Mouse (Mus musculus): ENCODE measurements around the gene Map4. TPM values are rescaled to one million over a fixed set of nuclear protein-coding genes. Genes with fewer than 3 reads are reported as not detected.
"Not testable (repeated sequence)": the region's sequence is repeated elsewhere in the genome, so short reads cannot be mapped to it uniquely, and the experiment has no call there.

Gene Map4
- polyA plus RNA-seq, 1 experiment from 2014 or later = 11.9 TPM

GRCm38 (mm10) chr9:109959456-109960150 lies 28.3 kb downstream of the Map4 start:
- H3K4me2 ChIP-seq = peak overlapping the region; percentile 2; the same call in 1 of the 2 replicates
- ATAC-seq (ENCODE audit: insufficient read depth) = no peak
- no peak overlapping the region for H3K4me3 ChIP-seq (replicated peaks)

DNA sequence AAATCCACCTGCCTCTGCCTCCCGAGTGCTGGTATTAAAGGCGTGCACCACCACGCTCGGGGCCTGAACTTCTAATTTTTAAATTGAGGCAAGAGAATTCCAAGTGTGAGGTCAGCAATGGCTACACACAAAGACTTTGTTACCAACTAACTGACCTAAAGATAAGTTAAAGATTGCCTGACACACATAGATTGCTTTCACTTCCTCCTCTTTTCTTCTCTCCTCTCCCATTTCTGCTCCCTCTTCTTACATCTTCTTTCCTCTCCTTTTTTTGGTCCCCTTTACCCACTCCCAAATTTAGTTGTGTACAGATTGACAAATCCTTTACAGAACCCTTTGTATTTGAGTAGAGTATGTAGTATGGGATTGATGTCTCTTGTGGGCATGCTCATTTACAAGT lies 29.3 kb downstream of the Map4 start:
- H3K36me3 ChIP-seq (replicated peaks) = no peaks in the 10 kb centered on the region

More at GRCm38 (mm10) chr9:109959456-109960150, 28.3 kb downstream of the Map4 start:
- Histone ChIP-seq H3K9ac (no peak overlapping the region), H3K27me3 (no peaks in the 10 kb centered on the region), H3K36me3 (replicated peaks) (no peaks in the 10 kb centered on the region), H3K9me3 (replicated peaks) (no peaks in the 10 kb centered on the region), H3K4me1 (replicated peaks) (no peaks in the 10 kb centered on the region; the same call in 1 of the 2 replicates), H3K27ac (replicated peaks) (0 out of 2 replicates have a peak overlapping the region, but pooled peaks have one; percentile 31)
- 38% methylated on average over 5 of the region's 5 CpGs for WGBS (ENCODE audit: insufficient replicate concordance)

DNA sequence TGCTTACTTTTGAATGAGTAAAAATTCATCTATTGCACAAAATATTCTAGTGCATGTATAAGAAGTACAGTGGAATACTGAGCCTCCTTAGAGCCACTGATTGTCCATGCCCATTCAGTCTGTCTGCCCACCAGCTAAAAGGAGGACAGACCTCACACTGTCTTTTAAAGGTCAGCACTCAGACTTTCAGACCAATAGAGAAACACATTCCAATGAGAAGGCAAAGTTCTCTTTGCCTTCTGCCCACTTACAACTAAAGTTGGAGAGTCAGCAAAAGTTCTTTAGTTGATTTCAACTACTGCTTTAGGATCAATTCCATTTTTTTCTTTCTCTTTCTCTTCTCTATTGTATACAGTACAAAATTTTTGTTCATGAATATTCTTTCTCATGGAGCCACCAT lies 33.5 kb downstream of the Map4 start:
- Histone ChIP-seq H3K27me3 (no peaks in the 10 kb centered on the region), H3K36me3 (replicated peaks) (no peaks in the 10 kb centered on the region), H3K4me3 (replicated peaks) (no peak overlapping the region), H3K4me1 (replicated peaks) (no peaks in the 10 kb centered on the region; the same call in none of the 2 replicates), H3K27ac (replicated peaks) (no peak overlapping the region), H3K4me2 (no peak overlapping the region), H3K9ac (no peak overlapping the region), H3K9me3 (replicated peaks) (no peaks in the 10 kb centered on the region)
- no peak for ATAC-seq (ENCODE audit: insufficient read depth)

More for the DNA sequence above, 29.3 kb downstream of the Map4 start:
- Histone ChIP-seq H3K9me3 (replicated peaks) (no peaks in the 10 kb centered on the region), H3K27me3 (no peaks in the 10 kb centered on the region), H3K9ac (no peak overlapping the region), H3K27ac (replicated peaks) (no peak overlapping the region), H3K4me1 (replicated peaks) (no peaks in the 10 kb centered on the region; the same call in 1 of the 2 replicates), H3K4me3 (replicated peaks) (no peak overlapping the region), H3K4me2 (no peak overlapping the region)
- no peak for ATAC-seq (ENCODE audit: insufficient read depth)
- 62% methylated on average over 4 of the region's 4 CpGs for WGBS (ENCODE audit: insufficient replicate concordance)

GRCm38 (mm10) chr9:109968351-109969116 lies 37.3 kb downstream of the Map4 start:
- Histone ChIP-seq H3K36me3 (replicated peaks) (no peaks in the 10 kb centered on the region), H3K27ac (replicated peaks) (no peak overlapping the region), H3K4me1 (replicated peaks) (no peaks in the 10 kb centered on the region; the same call in none of the 2 replicates), H3K4me2 (no peak overlapping the region), H3K9ac (no peak overlapping the region), H3K9me3 (replicated peaks) (no peaks in the 10 kb centered on the region), H3K27me3 (no peaks in the 10 kb centered on the region), H3K4me3 (replicated peaks) (no peak overlapping the region)
- no peak for ATAC-seq (ENCODE audit: insufficient read depth)
- WGBS (ENCODE audit: insufficient replicate concordance) = 32% methylated on average over 4 of the region's 4 CpGs

GRCm38 (mm10) chr9:109969181-109969580 lies 37.9 kb downstream of the Map4 start:
- Histone ChIP-seq H3K27me3 (no peaks in the 10 kb centered on the region), H3K36me3 (replicated peaks) (no peaks in the 10 kb centered on the region), H3K27ac (replicated peaks) (no peak overlapping the region), H3K9ac (no peak overlapping the region), H3K4me3 (replicated peaks) (no peak overlapping the region), H3K9me3 (replicated peaks) (no peaks in the 10 kb centered on the region), H3K4me1 (replicated peaks) (no peaks in the 10 kb centered on the region; the same call in 1 of the 2 replicates), H3K4me2 (no peak overlapping the region)
- WGBS (ENCODE audit: insufficient replicate concordance) = 66% methylated on average over 3 of the region's 3 CpGs
- ATAC-seq (ENCODE audit: insufficient read depth) = no peak

GRCm38 (mm10) chr9:109969792-109970336 lies 38.6 kb downstream of the Map4 start:
- Histone ChIP-seq H3K9ac (no peak overlapping the region), H3K9me3 (replicated peaks) (no peaks in the 10 kb centered on the region), H3K4me3 (replicated peaks) (no peak overlapping the region), H3K4me1 (replicated peaks) (no peaks in the 10 kb centered on the region; the same call in 1 of the 2 replicates), H3K27ac (replicated peaks) (no peak overlapping the region), H3K4me2 (no peak overlapping the region), H3K36me3 (replicated peaks) (no peaks in the 10 kb centered on the region), H3K27me3 (no peaks in the 10 kb centered on the region)
- 41% methylated on average over 4 of the region's 4 CpGs for WGBS (ENCODE audit: insufficient replicate concordance)
- ATAC-seq (ENCODE audit: insufficient read depth) = no peak

GRCm38 (mm10) chr9:109971711-109972110 lies 40.5 kb downstream of the Map4 start:
- H3K4me2 ChIP-seq; H3K36me3 ChIP-seq (replicated peaks); H3K9ac ChIP-seq; H3K4me1 ChIP-seq (replicated peaks); ATAC-seq (ENCODE audit: insufficient read depth); H3K27ac ChIP-seq (replicated peaks); H3K4me3 ChIP-seq (replicated peaks); H3K9me3 ChIP-seq (replicated peaks); H3K27me3 ChIP-seq: not testable (repeated sequence)
- 79% methylated on average over 5 of the region's 5 CpGs for WGBS (ENCODE audit: insufficient replicate concordance)

DNA sequence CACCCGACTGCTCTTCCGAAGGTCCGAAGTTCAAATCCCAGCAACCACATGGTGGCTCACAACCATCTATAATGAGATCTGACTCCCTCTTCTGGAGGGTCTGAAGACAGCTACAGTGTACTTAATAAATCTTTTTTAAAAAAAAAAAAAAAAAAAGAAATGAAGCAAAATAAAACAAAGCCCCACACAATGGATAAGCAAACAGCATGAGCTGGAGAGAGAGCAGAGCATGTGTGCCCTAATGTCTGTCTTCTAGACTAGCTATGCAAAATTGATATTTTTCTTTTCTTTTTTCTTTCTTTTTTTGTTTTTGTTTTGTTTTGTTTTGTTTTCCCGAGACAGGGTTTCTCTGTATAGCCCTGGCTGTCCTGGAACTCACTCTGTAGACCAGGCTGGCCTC lies 49.0 kb downstream of the Map4 start:
- not testable (repeated sequence) for H3K27ac ChIP-seq (replicated peaks); H3K27me3 ChIP-seq; H3K4me3 ChIP-seq (replicated peaks); H3K36me3 ChIP-seq (replicated peaks); H3K4me2 ChIP-seq; H3K4me1 ChIP-seq (replicated peaks); H3K9ac ChIP-seq; H3K9me3 ChIP-seq (replicated peaks); ATAC-seq (ENCODE audit: insufficient read depth)
- 80% methylated on average over 4 of the region's 4 CpGs for WGBS (ENCODE audit: insufficient replicate concordance)

DNA sequence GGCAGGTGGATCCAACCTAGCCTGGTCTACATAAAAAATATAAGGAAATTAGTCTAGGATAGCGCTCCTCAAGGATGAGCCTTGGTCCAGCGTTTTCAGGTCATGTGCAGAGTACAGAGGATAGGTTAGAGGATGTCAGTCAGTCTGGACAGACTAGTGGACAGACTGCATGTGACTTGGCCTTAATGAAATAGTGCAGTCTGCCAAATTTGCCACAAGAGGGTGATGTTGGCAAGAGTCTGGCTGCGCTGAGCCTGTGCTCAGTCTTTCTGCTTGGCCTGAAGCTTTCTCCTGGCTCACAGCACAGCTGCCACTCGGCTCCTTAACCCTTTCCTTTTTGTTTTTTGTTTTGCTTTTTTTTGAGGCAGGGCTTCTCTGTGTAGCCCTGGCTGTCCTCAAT lies 54.2 kb downstream of the Map4 start:
- Histone ChIP-seq H3K9me3 (replicated peaks) (no peaks in the 10 kb centered on the region), H3K4me2 (no peak overlapping the region), H3K27ac (replicated peaks) (no peak overlapping the region), H3K27me3 (no peaks in the 10 kb centered on the region), H3K36me3 (replicated peaks) (0 out of 2 replicates have a peak, but pooled peaks cover 3% of the 10 kb centered on the region), H3K9ac (no peak overlapping the region), H3K4me3 (replicated peaks) (no peak overlapping the region), H3K4me1 (replicated peaks) (no peaks in the 10 kb centered on the region)
- 22% methylated on average over 4 of the region's 4 CpGs for WGBS (ENCODE audit: insufficient replicate concordance)
- 0 out of 2 replicates have a peak, but pooled peaks have one; percentile 37 for ATAC-seq (ENCODE audit: insufficient read depth)

GRCm38 (mm10) chr9:109989084-109989483 lies 57.8 kb downstream of the Map4 start:
- WGBS (ENCODE audit: insufficient replicate concordance) = 64% methylated on average over 1 of the region's 1 CpGs
- Histone ChIP-seq H3K4me1 (replicated peaks) (no peaks in the 10 kb centered on the region), H3K4me3 (replicated peaks) (no peak overlapping the region), H3K27me3 (no peaks in the 10 kb centered on the region), H3K36me3 (replicated peaks) (no peaks in the 10 kb centered on the region), H3K9me3 (replicated peaks) (no peaks in the 10 kb centered on the region), H3K4me2 (no peak overlapping the region), H3K27ac (replicated peaks) (no peak overlapping the region), H3K9ac (no peak overlapping the region)
- ATAC-seq (ENCODE audit: insufficient read depth) = no peak

GRCm38 (mm10) chr9:109997441-109997840 lies 66.2 kb downstream of the Map4 start:
- ATAC-seq (ENCODE audit: insufficient read depth) = no peak
- no peaks in the 10 kb centered on the region for H3K9me3 ChIP-seq (replicated peaks)
- WGBS (ENCODE audit: insufficient replicate concordance) = 81% methylated on average over 4 of the region's 4 CpGs

More at GRCm38 (mm10) chr9:109997441-109997840, 66.2 kb downstream of the Map4 start:
- Histone ChIP-seq H3K9ac (no peak overlapping the region), H3K27me3 (no peaks in the 10 kb centered on the region), H3K4me2 (no peak overlapping the region), H3K36me3 (replicated peaks) (no peaks in the 10 kb centered on the region), H3K27ac (replicated peaks) (no peak overlapping the region), H3K4me1 (replicated peaks) (no peaks in the 10 kb centered on the region), H3K4me3 (replicated peaks) (no peak overlapping the region)
